Mouse (Mus musculus) kidney, adult 2 months (tissue): ENCODE results near the gene Nsun2.

Source experiments
- CTCF ChIP-seq: fragments of 200-500 bp; conservative IDR thresholded peaks from 2 replicates; pipeline ENCODE4 v1.5.1; 2011; ENCODE audit warnings: low read depth, mild to moderate bottlenecking, control low read depth, low read length, moderate library complexity, mixed read lengths; ENCODE audit not compliant: insufficient read depth, insufficient read length
- POLR2A ChIP-seq: fragments of 200-500 bp; IDR thresholded peaks from one replicate; pipeline ENCODE4 v1.6.1; 2011; ENCODE audit warnings: low read depth, low read length, control low read depth

DNA sequence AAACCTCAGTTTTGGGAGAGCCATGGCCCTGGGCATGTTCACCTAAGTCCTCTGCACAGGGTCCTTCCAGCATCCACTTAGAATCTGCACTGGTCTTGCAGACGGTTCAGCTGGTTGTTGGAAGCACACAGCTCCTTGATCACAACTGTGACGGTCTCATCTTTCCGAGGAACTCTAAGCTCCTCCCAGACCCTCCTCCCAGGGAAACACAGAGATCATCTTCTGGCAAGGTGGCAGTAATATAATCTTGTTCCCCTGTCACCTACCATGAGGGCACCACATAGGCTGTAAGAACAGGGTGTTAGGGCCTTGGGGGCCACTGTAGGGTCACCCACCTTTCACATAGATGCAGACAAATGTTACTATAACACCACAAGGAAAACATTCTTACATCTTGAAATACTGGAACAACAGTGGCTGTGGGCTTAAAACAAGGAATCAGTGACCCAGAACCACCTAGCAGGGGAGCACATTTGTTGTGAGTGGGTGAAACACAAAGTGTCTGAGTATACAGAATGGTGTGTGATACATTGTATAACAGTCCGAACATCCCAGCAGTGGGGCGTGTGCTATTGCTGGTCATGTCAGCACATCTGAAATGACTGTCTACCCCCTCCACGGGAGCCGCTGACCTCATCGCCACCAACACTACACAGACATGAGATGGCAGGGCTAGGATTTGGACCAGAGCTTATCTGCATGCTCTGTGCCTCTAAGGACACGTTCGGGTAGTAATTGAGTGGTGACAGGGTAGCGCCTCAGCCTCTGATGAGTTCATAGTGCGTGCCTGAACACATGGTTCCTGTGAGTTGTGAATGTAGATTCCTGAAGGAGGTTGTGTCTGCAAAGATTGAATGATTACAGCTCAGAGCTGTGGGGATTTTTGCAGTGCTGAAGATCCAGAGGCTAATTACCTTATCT is 29.4 kb downstream of the Nsun2 start:
- TF ChIP-seq POLR2A (no peak), CTCF (no peak)
